Mouse (Mus musculus): ENCODE data around the gene Hectd4. TPM values are rescaled to one million over a fixed set of nuclear protein-coding genes. Genes with fewer than 3 reads are reported as not detected.

The Hectd4 gene
- polyA plus RNA-seq, 1 experiment from 2014 or later, result 5.5 TPM

DNA sequence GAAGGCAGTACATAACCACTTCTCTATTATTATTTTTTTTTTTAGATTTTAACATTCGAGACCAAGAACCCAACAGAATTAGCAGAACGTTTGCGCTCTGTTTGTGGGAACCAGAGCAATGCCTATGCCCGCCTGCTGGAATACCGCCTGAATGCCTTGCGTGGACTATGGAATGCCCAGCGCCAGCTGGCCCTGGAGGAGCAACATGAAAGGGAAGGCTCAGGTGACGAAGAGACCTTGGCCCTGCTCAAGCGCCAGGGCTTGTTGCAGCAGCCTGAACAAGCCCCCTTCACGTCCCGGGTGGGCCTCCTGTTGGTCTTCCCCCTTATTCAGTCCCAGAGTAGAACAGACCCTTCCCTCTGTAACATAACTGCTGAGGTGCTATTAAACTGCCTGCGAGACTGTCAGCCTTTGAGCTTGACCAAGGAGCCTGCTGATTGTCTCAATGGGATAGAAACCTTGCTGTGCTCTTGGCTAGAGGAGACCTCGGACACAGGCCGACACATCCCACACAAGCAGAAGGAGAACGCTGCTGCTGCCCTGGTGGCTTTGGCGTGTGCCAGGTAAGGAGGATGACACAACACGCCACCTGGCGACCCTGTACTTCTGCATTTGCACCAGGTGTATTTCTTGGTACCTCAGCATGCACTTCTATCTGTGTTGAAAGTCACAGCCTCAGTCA, 33.9 kb downstream of the Hectd4 start:
- 86% methylated on average over 18 of the region's 18 CpGs for WGBS
- Histone ChIP-seq H3K4me1 (no peaks in the 10 kb centered on the region), H3K4me3 (replicated peaks) (no peak overlapping the region), H3K9ac (no peak overlapping the region), H3K27me3 (no peaks in the 10 kb centered on the region), H3K9me3 (replicated peaks) (no peaks in the 10 kb centered on the region), H3K4me2 (replicated peaks) (no peak overlapping the region), H3K27ac (replicated peaks) (no peak overlapping the region), H3K36me3 (peaks cover 18% of the 10 kb centered on the region)
- no peak for ATAC-seq (ENCODE audit: insufficient number of reproducible peaks, low FRiP score, low TSS enrichment, low read depth)

DNA sequence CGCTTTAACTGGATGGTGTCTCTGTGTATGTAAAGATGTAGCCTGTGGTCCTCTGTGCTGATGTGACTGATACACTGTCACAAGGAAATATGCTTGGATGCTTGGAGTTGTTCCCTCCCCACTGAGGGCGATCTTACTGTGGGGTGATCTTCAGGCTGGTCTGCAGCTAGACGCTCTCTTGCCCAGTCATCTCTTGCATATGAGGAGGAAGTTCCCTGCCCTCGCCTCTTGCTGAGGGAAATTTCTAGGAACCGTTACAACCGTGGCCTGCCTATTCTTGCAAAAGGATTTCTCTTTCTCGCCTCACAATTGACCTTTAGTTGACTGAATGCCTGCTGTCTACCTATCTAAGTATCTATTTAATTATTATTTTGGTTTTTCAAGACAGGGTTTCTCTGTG, 35.0 kb downstream of the Hectd4 start:
- Histone ChIP-seq H3K9me3 (replicated peaks) (no peaks in the 10 kb centered on the region), H3K4me3 (replicated peaks) (no peak overlapping the region), H3K27me3 (no peaks in the 10 kb centered on the region), H3K4me2 (replicated peaks) (no peak overlapping the region), H3K4me1 (no peaks in the 10 kb centered on the region), H3K9ac (no peak overlapping the region), H3K27ac (replicated peaks) (no peak overlapping the region), H3K36me3 (peaks cover 25% of the 10 kb centered on the region)
- no peak for ATAC-seq (ENCODE audit: insufficient number of reproducible peaks, low FRiP score, low TSS enrichment, low read depth)
- WGBS, result 91% methylated on average over 7 of the region's 7 CpGs

DNA sequence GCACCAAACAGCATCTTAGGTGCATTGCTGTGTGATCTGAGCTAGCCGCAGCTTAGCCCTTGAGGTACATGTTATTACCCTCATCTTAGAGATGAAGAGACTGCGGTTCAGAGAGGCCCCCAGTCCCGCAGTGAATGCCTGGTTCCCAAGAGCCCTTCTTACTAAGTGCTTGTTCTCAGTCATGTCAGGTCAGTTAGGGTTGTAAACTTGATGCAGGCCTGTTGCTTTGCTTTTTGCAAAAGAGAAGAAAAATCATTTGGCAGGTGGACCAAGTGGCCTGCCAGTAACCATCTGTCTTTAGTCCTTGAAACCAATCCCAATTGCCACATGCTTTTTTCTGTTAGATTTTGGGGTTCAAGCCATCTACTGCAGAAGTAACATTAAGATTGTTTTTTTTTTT, 41.8 kb downstream of the Hectd4 start:
- H3K27me3 ChIP-seq, result no peaks in the 10 kb centered on the region
- WGBS, result 82% methylated on average over 3 of the region's 3 CpGs
- ATAC-seq (ENCODE audit: insufficient number of reproducible peaks, low FRiP score, low TSS enrichment, low read depth), result no peak
- no peak overlapping the region for H3K9ac ChIP-seq
- no peak overlapping the region for H3K4me3 ChIP-seq (replicated peaks)
- H3K27ac ChIP-seq (replicated peaks), result no peak overlapping the region
- H3K4me2 ChIP-seq (replicated peaks), result no peak overlapping the region
- no peaks in the 10 kb centered on the region for H3K4me1 ChIP-seq
- H3K9me3 ChIP-seq (replicated peaks), result no peaks in the 10 kb centered on the region
- peaks cover 46% of the 10 kb centered on the region for H3K36me3 ChIP-seq

DNA sequence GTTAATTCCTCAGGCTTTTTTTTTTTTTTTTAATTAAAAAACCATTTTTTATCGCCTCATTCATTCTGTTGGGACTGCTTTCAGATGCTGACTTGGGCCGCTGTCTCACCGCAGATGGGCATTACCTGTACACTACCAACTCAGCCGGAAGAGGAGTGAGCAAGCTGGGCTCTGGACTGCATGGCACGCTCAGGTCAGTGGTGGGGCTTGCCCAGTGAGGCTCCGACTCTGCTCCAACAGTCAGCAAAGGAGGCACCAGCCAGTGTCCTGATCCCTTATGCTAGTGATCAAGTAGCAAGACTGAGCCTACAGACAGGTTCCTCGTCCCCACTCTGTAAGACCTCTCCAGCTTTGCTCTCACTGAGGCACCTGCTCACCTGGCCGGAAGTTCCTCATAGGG, 42.4 kb downstream of the Hectd4 start:
- H3K36me3 ChIP-seq, result peaks cover 49% of the 10 kb centered on the region
- 94% methylated on average over 8 of the region's 8 CpGs for WGBS
- H3K4me2 ChIP-seq (replicated peaks), result no peak overlapping the region
- no peaks in the 10 kb centered on the region for H3K4me1 ChIP-seq
- H3K9me3 ChIP-seq (replicated peaks), result no peaks in the 10 kb centered on the region
- no peak overlapping the region for H3K9ac ChIP-seq
- no peaks in the 10 kb centered on the region for H3K27me3 ChIP-seq
- no peak overlapping the region for H3K4me3 ChIP-seq (replicated peaks)
- ATAC-seq (ENCODE audit: insufficient number of reproducible peaks, low FRiP score, low TSS enrichment, low read depth), result no peak
- no peak overlapping the region for H3K27ac ChIP-seq (replicated peaks)

DNA sequence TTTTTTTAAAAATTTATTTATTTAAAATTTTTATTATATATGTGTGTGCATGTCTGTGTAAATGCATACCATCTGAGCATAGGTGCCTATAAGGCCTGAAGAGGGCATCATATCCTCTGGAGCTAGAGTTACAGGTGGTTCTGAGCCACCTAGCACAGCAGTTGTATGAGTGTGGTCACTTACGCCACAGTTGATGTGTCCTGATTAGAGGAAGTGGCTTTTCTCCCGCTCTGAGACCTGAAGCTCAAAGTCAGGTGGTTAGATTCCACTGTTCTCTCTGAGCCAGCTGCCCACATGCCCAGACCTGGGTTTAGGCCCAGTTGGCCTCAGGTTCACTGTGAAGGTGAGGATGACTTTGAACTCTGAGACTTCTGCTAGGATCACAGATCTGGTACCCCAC, 44.6 kb downstream of the Hectd4 start:
- ATAC-seq (ENCODE audit: insufficient number of reproducible peaks, low FRiP score, low TSS enrichment, low read depth), result no peak
- no peak overlapping the region for H3K4me2 ChIP-seq (replicated peaks)
- no peak overlapping the region for H3K27ac ChIP-seq (replicated peaks)
- H3K4me1 ChIP-seq, result no peaks in the 10 kb centered on the region
- H3K4me3 ChIP-seq (replicated peaks), result no peak overlapping the region
- H3K9me3 ChIP-seq (replicated peaks), result no peaks in the 10 kb centered on the region
- H3K27me3 ChIP-seq, result no peaks in the 10 kb centered on the region
- H3K36me3 ChIP-seq, result peaks cover 46% of the 10 kb centered on the region
- 91% methylated on average over 2 of the region's 2 CpGs for WGBS
- H3K9ac ChIP-seq, result no peak overlapping the region

DNA sequence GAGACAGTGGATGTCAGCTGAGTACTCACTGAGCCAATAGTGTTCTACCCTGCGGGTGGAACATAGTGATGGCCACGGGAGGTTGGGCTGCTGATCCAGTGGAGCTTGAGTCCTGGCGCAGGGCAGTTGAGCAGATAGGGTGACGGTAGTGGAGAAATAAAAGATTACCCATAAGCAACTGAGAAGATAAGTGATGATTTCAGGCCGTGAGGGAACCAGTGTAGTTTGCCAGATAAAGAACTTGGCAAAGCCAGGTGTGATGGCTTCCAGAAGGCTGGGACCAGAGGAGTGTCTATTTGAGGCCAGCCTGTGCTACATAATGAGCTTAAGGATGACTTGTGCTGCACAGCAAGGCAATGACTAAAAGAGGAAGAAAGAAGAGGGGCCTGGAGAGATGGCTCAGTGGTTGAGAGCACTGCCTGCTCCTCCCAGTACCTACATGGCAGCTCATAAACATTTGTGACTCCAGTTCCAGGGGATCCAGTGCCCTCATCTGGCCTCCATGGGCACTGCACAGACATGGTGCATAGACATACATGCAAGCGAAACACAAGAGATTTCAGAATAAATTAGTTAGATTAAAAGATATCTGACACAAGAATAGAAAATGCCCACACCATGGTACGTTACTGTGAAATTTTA, 46.8 kb downstream of the Hectd4 start:
- Histone ChIP-seq H3K27me3 (no peaks in the 10 kb centered on the region), H3K4me3 (replicated peaks) (no peak overlapping the region), H3K9ac (no peak overlapping the region), H3K9me3 (replicated peaks) (no peaks in the 10 kb centered on the region), H3K4me2 (replicated peaks) (no peak overlapping the region), H3K36me3 (peaks cover 42% of the 10 kb centered on the region), H3K27ac (replicated peaks) (no peak overlapping the region), H3K4me1 (no peaks in the 10 kb centered on the region)
- no peak for ATAC-seq (ENCODE audit: insufficient number of reproducible peaks, low FRiP score, low TSS enrichment, low read depth)
- 84% methylated on average over 7 of the region's 7 CpGs for WGBS

DNA sequence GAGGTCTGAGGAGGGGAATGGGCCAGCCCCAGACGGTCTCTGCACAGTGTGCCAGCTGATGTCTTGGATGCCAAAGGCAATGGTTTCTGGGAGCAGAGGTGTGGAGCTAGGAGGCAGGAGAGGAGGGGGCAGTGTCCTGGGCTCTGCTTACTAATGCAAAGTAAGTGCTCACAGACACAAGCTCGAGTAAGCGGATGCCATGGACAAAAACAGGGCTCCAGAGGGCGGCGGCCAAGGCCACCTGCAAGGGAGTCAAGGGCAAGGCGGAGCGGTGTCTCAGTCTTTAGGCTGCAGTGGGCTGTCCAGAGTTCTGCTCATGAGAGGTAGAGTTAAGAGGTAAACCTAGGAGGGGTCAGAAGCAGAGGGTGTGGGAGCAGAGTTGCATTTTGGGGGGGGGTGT, 51.0 kb downstream of the Hectd4 start:
- 87% methylated on average over 7 of the region's 7 CpGs for WGBS
- no peak overlapping the region for H3K4me3 ChIP-seq (replicated peaks)
- no peaks in the 10 kb centered on the region for H3K27me3 ChIP-seq
- no peak overlapping the region for H3K9ac ChIP-seq
- H3K9me3 ChIP-seq (replicated peaks), result no peaks in the 10 kb centered on the region
- no peak overlapping the region for H3K27ac ChIP-seq (replicated peaks)
- H3K36me3 ChIP-seq, result peaks cover 40% of the 10 kb centered on the region
- no peak overlapping the region for H3K4me2 ChIP-seq (replicated peaks)
- H3K4me1 ChIP-seq, result no peaks in the 10 kb centered on the region
- ATAC-seq (ENCODE audit: insufficient number of reproducible peaks, low FRiP score, low TSS enrichment, low read depth), result no peak; the same call in 1 of the 2 replicates

DNA sequence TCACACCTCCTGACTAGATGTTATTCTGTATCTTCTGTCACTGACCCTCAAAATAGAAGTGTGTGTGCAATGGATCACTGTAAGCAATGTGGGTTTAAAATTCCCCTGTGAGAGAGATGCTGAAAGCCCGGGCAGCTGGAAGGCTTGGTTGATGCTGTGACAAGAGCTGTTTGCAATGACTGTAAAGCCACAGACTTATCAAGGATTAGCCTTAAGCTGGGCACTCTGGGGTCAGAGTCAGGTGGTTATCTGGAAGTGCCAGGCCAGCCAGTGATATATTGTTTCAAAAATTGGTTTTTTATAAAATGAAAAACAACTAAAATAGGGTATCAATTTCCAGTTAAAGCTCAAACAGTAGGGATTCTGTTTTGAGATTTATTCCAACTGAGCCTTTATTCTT, 56.8 kb downstream of the Hectd4 start:
- no peak for ATAC-seq (ENCODE audit: insufficient number of reproducible peaks, low FRiP score, low TSS enrichment, low read depth)
- no peak overlapping the region for H3K27ac ChIP-seq (replicated peaks)
- no peak overlapping the region for H3K4me3 ChIP-seq (replicated peaks)
- H3K4me2 ChIP-seq (replicated peaks), result no peak overlapping the region
- 73% methylated on average over 1 of the region's 1 CpGs for WGBS
- no peaks in the 10 kb centered on the region for H3K4me1 ChIP-seq
- no peak overlapping the region for H3K9ac ChIP-seq
- H3K9me3 ChIP-seq (replicated peaks), result no peaks in the 10 kb centered on the region
- H3K36me3 ChIP-seq, result peaks cover 58% of the 10 kb centered on the region
- H3K27me3 ChIP-seq, result no peaks in the 10 kb centered on the region

DNA sequence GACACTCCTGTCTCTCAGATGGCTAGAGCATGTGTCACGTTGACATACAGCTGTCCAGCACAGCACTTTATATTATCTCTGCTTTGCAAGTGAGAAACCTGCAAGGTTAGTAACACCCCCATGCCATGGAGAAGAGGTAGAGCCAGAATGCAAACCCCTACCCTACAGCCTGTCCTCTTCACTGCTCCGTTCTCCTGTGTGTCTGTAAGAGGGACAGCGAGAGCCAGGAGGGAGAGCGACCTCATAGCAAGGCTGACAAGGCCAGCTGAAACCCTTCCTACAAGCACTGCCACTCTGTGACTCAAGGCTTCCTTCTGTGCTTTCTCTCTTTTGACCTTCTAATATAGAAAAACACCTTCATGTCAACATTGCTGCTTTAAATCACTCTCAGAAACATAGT, 60.4 kb downstream of the Hectd4 start:
- H3K27ac ChIP-seq (replicated peaks), result no peak overlapping the region
- no peaks in the 10 kb centered on the region for H3K4me1 ChIP-seq
- no peaks in the 10 kb centered on the region for H3K27me3 ChIP-seq
- H3K9ac ChIP-seq, result no peak overlapping the region
- WGBS, result 95% methylated on average over 4 of the region's 4 CpGs
- no peak overlapping the region for H3K4me2 ChIP-seq (replicated peaks)
- ATAC-seq (ENCODE audit: insufficient number of reproducible peaks, low FRiP score, low TSS enrichment, low read depth), result no peak
- no peaks in the 10 kb centered on the region for H3K9me3 ChIP-seq (replicated peaks)
- no peak overlapping the region for H3K4me3 ChIP-seq (replicated peaks)
- H3K36me3 ChIP-seq, result peaks cover 55% of the 10 kb centered on the region

DNA sequence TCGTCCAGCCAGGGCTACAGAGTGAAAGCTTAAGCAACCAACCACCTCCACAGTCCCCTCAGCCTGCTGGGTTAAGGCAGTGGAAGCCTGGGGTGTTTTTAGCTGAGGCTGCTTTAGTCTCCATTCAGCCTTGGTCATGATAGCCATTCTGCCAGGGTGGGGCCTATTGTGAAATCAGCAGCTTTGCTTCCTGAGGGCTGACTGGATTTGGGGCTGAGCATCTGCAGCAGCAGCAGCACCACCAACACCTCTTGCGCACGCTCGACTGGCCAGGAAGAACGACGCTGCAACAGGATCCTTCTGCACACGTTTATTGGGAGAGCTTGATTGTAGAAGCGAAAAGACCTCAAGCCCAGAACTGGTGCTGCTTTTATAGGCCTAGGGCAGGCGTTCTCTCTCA, 63.0 kb downstream of the Hectd4 start:
- ATAC-seq (ENCODE audit: insufficient number of reproducible peaks, low FRiP score, low TSS enrichment, low read depth), result no peak
- H3K4me1 ChIP-seq, result no peaks in the 10 kb centered on the region
- 93% methylated on average over 9 of the region's 9 CpGs for WGBS
- peaks cover 68% of the 10 kb centered on the region for H3K36me3 ChIP-seq
- H3K9ac ChIP-seq, result no peak overlapping the region
- H3K9me3 ChIP-seq (replicated peaks), result no peaks in the 10 kb centered on the region
- no peaks in the 10 kb centered on the region for H3K27me3 ChIP-seq
- H3K4me3 ChIP-seq (replicated peaks), result no peak overlapping the region
- H3K4me2 ChIP-seq (replicated peaks), result no peak overlapping the region
- no peak overlapping the region for H3K27ac ChIP-seq (replicated peaks)

DNA sequence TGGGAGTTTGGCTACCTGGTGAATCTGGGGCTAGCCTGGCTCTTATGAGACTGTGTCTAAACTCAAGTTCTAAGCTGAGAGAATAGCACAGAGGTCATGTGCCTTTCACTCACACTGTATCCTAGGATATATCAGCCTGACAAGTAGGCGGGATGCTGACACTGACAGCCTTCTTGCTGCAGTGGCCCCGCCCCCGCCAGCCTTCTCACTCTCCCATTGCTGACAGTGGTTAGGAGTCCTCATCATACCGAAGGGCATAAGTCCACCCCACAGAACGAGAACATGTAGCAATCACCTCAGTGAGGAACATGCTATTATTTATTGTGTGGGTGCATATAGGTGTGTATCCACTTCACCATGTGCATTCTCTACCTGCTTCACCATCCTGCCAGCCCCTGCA, 64.8 kb downstream of the Hectd4 start:
- whole genome bisulfite sequencing, result 85% methylated on average over 5 of the region's 5 CpGs
- H3K36me3 ChIP-seq, result peaks cover 65% of the 10 kb centered on the region
- H3K9me3 ChIP-seq (replicated peaks), result no peaks in the 10 kb centered on the region

DNA sequence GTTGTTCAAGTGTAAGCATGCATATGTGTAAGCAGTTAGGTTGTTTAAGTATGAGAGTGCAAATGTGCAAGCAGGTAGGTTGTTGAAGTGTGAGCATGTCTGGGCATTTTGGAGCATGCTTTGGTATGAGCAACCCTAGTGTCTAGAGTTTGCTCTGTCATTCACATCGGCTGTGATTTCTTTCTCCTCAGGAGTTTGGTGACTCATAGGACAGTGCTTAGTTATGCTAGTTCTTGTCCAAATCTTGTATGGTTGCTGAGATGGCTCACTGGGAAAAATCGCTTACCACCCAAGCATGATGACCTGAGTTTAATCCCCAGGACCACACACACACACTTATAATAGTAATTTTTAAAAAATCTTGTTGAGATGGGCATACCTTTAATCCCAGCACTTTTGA, 67.2 kb downstream of the Hectd4 start:
- no peak overlapping the region for H3K4me3 ChIP-seq (replicated peaks)
- no peak overlapping the region for H3K4me2 ChIP-seq (replicated peaks)
- H3K4me1 ChIP-seq, result no peaks in the 10 kb centered on the region
- no peak for ATAC-seq (ENCODE audit: insufficient number of reproducible peaks, low FRiP score, low TSS enrichment, low read depth)
- no peak overlapping the region for H3K9ac ChIP-seq
- H3K9me3 ChIP-seq (replicated peaks), result no peaks in the 10 kb centered on the region
- no peaks in the 10 kb centered on the region for H3K27me3 ChIP-seq
- peaks cover 73% of the 10 kb centered on the region for H3K36me3 ChIP-seq
- H3K27ac ChIP-seq (replicated peaks), result no peak overlapping the region
- WGBS, result 83% methylated on average over 2 of the region's 2 CpGs

More for the DNA sequence above, 64.8 kb downstream of the Hectd4 start:
- no peaks in the 10 kb centered on the region for H3K4me1 ChIP-seq
- H3K27me3 ChIP-seq, result no peaks in the 10 kb centered on the region
- no peak overlapping the region for H3K9ac ChIP-seq
- no peak for ATAC-seq (ENCODE audit: insufficient number of reproducible peaks, low FRiP score, low TSS enrichment, low read depth)
- H3K4me3 ChIP-seq (replicated peaks), result no peak overlapping the region
- H3K27ac ChIP-seq (replicated peaks), result no peak overlapping the region
- no peak overlapping the region for H3K4me2 ChIP-seq (replicated peaks)
